Mouse (Mus musculus): ENCODE measurements around the gene Ccne1.

Ccne1 gene

DNA sequence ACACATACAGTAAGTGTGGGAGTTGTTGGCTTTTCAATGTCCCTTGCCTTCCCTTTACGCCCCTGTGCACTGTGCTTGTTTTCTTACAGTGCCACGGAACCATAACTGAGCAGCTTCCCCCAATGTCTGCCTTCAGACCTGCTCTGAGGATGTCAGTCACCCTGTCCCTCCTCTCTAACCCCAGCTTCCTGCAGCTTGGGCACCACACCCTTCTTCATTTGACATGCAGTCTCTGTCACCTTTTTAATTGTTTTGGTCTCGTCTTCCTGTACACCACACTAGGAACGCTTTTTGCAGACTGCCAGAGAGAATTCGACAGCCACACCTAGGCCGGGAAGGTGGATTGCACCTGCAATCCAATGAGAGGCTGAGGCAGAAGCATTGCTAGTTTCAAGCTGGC is 13.0 kb downstream of the Ccne1 start:
- DNase-seq (ENCODE audit: low spot score in 2 of 2) = no peak

DNA sequence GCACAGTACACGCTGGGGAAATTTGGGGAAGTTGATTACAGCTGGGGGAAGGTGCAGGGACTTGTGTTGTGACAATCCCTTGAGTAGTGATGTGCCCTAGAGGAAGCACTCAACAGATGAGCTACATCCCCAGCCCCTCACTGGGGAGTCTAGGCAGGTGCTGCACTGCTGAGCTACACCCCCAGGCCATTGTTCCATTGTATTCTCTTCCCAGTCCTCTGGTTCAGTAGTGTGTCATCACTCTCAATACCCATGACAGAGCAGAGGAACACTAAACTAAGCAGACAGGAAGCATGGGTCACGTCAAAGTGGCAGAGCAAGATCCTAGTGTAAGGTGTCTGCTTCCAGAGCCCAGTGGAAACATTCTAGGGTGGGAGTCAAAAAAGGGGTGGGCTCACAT is 14.2 kb downstream of the Ccne1 start:
- DNase-seq (ENCODE audit: low spot score in 2 of 2) = no peak

DNA sequence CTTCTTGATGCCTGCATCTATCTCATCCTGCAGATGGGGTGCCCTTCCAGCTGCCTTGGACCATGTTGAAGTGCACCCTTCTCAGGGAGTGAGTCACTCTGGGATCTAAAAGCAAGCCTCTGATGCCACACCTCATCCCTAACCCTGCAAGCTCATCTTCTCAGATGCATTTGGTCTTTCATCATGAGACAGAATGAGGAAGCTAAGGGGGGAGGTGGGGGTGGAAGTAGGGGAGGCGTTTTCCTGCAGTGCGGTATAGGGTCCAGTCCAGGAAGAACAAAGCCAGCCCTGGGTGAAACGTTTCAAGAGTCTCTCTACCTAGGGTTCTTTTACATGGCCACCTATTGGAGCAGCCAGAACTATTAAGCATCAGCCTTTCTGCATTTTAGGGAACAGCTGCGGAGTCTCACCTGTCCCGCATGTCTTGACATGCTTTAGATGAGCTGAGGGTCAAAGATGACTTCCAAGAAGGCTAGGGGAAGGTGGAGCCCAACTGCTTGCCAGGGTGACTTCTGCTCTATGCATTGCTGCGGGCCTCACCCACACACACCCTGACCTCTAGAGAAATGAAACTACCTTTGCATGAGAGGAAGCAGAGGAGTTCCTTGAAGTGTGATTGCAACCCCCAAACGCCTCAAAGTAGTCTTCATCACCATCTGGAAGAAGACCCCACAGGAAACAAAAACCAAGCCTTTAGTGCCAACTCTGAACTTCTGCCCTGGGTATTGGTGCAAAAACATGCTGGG is 17.2 kb downstream of the Ccne1 start:
- DNase-seq (ENCODE audit: low spot score in 2 of 2) = no peak

DNA sequence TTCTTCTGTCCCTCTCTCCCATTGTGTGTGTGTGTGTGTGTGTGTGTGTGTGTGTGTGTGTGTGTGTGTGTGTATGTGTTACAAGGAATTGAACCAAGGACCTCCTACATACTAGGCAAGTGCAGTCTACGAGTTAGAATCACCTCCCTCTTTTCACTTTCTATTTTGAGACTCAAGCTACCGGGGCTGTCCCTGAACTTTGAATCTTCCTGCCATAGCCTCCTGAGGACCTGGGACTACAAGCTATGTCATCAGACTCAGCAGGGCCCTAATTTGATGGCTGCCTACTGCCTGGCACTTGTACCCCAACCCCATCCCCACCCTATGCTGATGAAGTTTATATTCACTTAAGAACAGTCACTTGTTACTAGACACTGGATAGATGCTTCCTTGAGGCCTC is 18.9 kb downstream of the Ccne1 start:
- DNase-seq (ENCODE audit: low spot score in 2 of 2) = no peak

DNA sequence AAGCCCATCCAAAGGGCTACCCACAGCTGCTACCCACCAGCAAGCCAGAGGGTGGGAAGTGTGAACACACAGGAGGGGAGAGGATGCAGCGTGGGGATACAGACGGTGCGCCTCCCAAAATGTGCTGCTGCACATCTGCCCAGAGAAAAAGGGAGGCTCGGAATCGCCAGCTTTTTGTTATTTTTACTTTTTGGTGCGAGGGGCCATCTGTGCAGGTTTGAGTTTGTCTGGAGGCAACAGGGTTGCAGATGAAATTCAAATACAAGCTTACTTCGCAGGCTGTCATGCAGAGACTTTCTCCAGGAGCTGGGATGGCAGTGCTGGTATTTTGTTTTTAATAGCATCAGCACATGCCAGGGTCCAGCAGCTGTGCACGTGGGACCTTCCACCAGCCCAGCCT is 19.5 kb downstream of the Ccne1 start:
- DNase-seq (ENCODE audit: low spot score in 2 of 2) = peak; percentile 63 to 68

DNA sequence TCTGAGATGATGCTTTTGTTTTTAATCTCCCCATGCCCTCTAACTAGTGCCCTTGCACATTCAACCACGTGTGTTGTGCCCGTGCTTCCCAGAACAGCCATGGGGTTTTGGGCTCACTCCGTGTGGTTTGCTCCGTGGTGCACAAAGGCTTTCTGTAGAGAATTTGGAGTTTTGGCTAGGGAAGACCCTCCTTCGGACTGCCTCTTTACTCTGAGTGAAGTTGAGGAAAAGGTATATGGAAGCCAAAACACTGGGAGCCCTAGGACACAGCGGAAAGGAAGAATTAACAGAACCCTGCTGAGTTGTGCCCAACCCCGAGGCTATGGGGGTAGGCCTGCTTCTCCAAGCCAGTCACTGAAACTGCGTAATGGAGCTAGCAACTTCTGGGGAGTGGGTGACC is 20.9 kb downstream of the Ccne1 start:
- no peak for DNase-seq (ENCODE audit: low spot score in 2 of 2)

DNA sequence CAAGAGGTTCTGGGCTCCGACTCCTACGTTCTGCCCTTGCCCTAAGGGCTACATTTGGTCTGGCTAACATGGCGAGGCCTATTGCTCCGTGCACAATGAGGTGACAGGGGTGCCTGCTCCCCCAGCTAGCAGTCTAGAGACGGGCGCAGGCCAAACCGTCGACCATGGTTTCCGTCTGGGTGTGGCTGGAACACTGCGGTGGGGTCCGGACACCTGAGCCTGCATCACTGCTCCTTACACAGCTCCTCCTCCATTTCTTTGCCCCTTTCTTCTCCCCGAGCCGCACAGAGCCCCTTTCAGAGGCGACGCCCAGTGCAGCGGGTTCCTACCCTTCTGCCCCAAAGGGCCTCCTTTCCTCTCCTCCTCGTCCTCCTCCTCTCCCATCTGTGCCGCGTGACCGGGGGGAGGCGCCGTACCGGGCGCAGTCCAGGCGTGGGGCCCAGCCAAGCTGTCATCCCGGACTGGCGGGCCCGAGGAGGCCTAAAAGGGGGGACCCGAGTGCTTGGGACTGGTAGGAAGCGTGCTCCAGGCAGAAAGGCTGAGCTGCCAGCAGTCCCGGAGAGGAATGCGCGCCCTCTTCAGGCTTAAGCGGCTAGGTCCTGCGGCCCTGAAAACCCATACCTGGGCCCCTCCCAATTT is 21.6 kb downstream of the Ccne1 start:
- DNase-seq (ENCODE audit: low spot score in 2 of 2) = peak in 1 of 2 experiments; percentile 29

DNA sequence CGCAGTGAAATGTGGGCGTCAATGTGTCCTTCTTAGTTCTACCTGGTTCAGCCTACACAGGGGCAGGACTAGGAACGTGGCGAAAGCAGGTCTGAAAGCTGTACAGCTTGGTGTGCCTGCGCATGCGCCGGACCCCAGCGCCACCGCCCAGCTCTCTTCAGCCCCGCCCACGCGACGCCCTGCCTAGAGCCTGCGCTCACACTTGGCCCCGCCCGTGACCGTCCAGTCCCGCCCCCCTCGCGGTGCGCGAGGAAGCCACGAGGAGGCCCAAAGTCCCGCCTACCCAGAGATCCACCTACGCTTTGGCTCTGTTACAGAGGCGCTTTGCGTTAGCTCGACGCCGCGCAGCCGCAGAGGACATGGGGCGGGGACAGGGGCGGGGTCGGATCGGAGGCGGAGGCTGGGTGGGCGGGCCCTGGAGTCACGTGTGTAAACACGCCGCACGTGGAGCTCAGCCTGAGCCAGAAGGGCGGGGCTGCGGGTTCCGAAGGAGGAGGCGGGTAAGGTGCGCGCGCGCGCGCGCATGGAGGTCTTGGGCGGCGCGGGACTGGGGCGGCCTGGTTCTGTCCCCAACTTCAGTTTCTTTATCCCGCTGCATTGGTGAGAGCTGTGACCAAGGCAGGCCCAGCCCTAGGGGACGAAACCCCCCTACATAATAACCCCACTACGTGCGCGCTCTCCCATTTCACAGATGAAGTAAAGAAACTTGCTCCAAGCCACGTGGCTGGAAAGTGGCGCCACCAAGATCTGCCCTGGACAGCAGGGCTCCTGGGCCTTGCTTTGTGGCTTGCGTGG is 22.4 kb downstream of the Ccne1 start:
- peak; percentile 99 for DNase-seq (ENCODE audit: low spot score in 2 of 2)

DNA sequence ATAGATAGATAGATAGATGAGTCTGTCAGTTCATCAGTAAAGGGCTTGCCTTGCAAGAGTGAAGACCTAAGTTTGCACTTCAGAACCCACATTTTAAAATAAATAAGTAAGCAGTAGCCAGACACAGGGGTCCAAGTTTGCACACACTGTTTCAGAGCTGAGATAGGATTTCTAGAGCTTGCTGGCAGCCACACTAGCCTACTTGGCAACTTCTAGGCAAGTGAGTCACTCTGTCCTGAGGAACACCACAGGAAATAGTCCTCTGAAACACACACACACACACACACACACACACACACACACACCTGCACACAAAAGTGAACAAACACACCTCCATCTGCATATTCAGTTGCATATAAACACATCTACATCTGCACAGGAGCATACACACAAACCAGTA is 24.4 kb downstream of the Ccne1 start:
- no peak for DNase-seq (ENCODE audit: low spot score in 2 of 2)

DNA sequence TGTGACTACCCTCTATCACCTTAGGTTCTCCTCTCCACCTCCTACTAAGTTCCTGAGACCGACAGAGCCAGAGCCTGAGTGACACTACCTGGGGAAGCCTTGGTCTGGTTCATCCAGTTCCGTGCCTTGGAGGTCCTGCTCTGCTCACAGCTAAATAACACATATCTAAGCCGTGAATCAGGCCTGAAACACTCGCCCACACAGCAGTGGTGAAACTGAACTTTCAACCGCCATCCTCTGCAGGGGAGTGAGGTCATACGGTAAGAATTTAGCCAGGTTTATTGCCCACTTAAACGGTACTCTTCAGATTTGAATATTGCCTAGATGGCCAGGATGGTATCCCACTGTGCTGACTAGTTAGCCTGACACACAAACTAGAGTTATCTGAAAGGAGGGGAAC is 30.1 kb downstream of the Ccne1 start:
- no peak for DNase-seq (ENCODE audit: low spot score in 2 of 2)

DNA sequence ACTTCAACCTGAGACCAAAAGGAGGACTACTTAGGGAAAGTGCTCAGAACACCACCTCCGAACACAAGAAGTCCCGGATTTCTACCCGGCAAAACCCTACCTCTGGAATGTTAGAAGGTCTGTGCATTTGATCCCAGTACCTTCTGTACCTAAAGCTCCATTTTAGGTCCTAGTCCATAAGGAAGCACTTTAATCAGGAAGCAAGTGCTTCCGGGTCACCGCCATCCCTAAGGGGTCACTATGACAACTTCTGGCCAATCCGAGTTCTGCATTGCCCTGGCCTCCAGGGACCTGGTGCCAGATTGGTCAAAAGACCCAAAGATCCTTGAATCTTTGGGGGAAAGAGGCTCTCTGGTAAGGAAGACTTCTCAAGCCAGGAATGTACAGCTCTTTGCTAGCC is 31.8 kb downstream of the Ccne1 start:
- no peak for DNase-seq (ENCODE audit: low spot score in 2 of 2)

DNA sequence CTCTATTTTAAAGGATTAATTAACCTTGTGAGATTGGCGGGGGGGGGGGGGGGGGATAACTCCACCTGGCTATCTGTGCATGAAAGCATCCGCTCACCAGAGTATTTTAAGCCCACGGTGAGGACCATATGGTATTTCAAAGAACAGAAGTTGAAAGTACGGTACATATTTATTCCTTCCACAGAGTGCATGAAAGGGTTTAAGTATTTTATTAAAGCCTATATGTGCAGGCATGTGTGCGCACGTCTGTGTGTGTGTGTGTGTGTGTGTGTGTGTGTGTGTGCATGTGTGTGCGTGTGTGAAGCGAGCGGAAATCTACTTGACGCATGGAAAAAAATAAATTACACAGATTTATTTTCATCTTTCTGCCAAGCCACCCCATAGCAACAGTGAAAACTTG is 32.4 kb downstream of the Ccne1 start:
- no peak for DNase-seq (ENCODE audit: low spot score in 2 of 2)

DNA sequence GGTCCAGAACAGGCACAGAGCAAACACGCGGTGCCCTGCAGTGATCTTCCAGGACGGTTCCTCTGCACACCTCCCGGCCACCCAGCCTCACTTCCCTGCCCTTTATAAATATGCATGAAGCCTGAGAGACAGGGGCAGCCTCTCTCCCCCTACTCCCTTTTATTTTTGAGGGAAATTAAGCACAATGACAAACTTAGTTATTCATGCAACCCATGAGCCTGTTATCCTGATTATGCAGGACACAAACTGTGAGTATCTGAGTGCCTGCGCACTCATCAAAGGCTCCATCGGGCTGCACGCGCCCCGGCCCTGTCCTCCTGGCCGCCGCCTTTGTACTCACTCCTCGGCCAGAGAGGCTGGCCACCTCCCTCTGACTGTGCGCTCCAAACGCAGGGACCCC is 32.8 kb downstream of the Ccne1 start:
- DNase-seq (ENCODE audit: low spot score in 2 of 2) = no peak

DNA sequence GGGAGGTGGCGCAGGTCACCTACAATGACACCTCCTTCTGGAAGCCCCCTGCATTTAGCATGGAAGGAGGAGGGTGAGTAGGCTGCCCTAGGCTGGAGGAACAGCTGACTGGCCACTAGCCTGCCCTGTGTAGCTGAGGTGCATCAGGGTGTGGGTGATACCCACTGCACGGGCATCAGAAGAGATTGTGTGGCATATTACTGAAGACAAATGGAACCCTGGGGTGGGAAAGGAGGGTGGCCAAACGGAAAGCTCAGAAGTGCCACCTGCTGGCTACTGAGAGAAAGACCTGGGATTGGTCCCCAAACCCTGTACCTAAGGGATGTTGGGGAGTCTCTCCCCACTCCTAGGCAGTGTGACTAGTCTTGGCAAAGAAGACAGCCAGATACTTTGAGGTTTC is 33.6 kb downstream of the Ccne1 start:
- DNase-seq (ENCODE audit: low spot score in 2 of 2) = peak; percentile 46 to 60

DNA sequence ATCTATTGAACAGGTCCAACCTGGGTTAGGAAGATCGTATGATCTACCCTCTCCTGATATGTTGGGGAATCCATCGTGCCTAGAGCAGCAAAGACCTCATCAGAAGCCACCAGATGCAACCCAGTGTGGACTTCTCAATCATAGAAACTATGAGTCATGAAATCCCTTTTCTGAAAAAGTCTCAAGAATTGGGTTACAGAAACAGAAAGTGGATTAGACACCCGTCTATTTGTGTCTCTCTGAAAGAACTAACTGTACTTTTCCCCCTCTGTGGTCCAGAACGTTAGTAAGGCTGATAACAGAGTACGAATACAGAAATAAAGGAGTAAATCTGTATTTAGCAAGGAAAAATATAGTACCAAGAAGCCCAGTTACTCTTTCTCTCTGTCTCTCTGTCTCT is 36.3 kb downstream of the Ccne1 start:
- DNase-seq (ENCODE audit: low spot score in 2 of 2) = no peak

DNA sequence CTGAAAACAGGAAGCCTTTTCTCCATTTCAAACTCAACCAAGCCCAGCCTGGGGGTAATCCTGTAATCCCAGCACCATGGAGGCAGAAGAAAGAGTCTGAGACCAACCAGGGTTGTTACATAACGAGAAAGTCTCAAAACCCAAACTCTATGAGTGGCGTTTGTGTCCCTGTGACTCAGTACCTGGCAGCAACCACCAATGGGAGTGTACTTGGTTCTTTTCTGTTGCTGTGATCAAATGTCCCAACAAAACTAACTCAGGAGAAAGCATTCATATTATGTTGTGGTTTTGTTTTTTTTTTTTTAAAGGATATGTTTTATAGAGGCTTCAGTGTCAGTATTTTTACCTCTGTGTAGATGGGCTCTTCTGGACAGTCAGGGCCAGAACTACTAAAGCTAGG is 36.7 kb downstream of the Ccne1 start:
- DNase-seq (ENCODE audit: low spot score in 2 of 2) = no peak

DNA sequence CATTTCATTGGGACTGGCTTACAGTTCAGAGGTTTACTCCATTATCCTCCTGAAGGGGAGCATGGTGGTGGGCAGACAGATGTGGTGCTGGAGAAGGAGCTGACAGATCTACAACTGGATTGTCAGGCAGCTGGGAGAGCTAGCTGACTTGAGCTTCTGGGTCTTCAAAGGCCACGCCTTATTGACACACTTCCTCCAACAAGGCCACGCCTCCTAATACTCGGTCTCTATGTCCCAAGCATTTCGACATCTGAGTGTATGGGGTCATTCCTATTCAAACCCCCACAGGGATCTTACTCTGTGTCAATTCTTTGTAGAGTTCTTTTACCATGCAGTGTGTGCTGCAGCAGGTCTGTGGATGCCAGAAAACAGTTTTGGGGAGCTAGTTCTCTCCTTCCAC is 42.9 kb downstream of the Ccne1 start:
- DNase-seq (ENCODE audit: low spot score in 2 of 2) = no peak

DNA sequence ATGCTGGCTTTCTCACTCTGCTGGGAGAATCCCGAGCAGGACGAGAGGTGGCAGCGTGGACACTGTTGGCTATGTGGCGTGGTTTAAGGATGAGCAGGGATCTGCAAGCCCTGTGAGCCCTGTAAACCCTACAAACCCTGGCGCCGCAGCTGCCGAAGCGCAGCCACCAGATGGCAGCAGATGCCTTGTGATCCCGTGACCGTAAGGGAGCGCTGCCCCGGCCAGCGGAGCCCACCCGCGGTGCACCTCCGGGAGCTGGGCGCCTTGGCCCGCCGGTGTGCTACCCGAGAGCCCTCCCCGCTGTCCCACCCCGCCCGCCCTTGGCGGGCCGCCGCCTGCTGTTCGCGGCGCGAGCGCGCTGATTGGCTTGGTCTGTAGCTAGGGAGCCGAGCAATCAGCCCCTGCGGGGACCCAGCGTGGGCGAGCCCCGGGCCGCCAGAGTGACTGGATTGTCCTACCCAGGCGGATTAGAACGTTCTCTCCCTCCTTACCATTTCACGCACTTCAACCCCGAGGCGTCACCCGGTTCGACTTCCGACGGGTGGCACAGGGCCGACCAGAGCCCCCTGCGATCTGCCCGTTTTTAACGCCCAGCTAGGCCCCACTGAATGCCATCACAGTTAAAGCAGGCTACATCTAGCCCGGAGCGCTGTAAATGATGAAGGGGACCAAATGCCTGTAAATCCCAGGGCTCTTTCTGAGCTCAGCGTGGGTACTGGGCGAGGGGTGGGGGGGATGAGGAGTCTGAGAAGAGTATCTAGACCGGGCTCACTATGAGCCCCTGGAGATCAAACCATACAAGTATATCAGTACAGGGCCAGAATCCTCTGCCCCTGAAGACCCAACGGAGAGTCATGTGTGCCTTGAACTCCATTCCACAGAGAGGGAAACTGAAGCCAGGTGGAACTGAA is 46.0 kb downstream of the Ccne1 start:
- peak; percentile 81 to 87 for DNase-seq (ENCODE audit: low spot score in 2 of 2)

DNA sequence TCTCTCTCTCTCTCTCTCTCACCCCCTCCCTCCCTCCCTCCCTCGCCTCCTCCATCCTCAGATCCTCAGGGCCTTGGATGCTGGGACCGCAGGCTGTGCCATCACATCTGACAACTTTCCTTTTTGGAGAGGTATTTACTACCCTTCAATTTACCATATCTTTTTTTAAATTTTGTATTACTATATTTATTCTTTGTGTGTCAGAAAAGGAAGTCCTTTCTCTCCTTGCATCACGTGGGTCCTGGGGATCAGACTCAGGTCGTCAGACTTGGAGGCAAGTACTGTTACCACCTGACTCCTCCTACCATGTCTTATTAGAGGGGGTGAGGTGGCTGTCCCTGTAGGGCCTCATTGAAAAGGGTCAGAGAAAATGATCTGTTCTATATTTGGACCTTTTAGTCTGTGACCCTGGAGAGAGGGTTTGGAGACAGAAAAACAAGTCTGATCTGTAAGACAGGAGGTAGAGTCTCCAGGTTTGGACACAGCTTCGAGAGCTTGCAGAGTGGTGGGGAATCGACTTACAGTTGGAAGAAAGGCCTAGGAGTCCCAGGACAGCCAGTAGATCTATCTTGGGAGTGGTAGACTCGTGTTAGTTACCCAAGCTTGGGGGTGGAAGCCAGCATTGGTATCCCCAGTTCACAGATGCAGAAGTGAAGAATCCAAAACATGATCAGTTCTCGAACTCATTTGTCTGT is 47.6 kb downstream of the Ccne1 start:
- DNase-seq (ENCODE audit: low spot score in 2 of 2) = no peak

DNA sequence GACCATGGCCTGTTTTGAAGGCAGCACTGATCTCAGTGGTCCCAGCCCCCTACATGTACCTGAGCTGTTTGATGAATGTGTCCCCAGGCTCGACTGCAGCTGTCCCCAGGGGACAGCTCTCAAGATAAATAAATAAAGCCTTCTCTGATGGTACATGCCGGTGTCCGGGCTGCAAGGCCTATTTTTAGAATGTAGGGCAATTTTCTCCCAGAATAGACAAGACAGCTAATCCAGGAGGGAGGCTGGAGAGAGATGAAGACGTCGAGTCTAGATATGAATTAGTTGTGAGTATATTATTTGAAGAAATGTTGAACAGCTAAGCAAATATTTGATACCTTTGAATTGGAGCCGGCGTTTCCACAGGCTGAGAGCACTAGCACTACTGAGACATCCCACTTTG is 48.2 kb downstream of the Ccne1 start:
- DNase-seq (ENCODE audit: low spot score in 2 of 2) = no peak

DNA sequence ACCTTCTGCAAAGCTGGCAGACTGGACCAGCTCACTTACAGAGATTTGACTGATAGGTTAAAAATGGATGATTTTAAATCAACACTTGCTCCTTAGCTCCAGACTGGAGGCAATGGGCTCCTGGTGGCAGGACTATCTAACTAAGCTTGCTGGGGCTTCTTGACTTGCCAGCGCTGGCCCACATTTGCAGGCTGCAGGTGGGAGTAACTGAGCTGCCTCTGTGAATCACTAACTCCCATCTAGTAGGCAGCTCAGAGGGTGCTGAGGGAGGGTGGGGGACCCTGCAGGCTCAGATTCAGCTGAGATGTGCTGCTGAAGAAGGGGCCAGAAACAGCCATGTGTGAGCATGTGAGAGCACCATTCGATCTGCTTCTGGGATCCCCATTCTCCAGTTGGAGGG is 51.3 kb downstream of the Ccne1 start:
- DNase-seq (ENCODE audit: low spot score in 2 of 2) = peak; percentile 34 to 52

Measured in right cerebral cortex, postnatal 36 days (tissue).